In the genomic region with DNA sequence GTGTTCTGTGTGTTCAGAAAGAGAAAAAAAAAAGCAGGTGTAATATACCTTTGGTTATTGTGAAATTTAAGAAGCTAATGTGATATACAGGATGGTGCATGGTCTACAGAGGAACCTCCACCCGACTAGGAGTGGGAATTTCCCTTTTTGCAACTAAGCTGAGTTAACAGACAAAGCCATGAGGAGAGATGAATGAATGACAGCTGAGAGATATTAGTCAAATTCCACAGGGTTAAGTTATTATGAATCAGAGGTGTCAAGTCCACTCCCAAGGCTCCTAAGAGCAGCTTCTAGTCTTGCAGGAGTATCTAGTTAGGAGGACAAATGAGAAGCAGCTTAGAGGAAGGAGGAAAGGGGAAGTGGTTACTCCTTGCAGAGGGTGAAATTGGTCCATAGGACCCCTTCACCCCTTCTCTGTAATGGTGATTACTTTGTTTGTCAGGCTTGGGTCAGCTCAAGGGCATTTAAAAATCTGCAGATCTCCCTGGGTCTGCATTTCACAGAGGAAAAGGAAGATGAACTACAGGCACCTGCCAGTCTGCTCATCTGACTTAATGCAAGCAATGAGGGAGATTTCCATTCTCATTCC, we compare ENCODE assay signal across 1 mouse cellular context.
TF ChIP-seq lines count a peak whose summit lies in the region.

No protein-coding gene starts in this region.

TF ChIP-seq in CH12.LX, 34 proteins besides CTCF, POLR2A, EP300 and RAD21 (continued from another document):
- TF ChIP-seq NRF1 (IDR thresholded peaks at IDR 0.05; ENCODE audit: low read depth, low read length) (no peak), ZKSCAN1 (IDR thresholded peaks at IDR 0.05; ENCODE audit: borderline replicate concordance, low read depth, low read length) (no peak), ELF1 (IDR thresholded peaks at IDR 0.05; ENCODE audit: low read depth, low read length) (0 out of 2 replicates have a peak, but pooled peaks have one; percentile 14), MEF2A (IDR thresholded peaks at IDR 0.05; ENCODE audit: borderline replicate concordance, low read depth, low read length) (no peak), KAT2A (IDR thresholded peaks at IDR 0.05; ENCODE audit: insufficient replicate concordance, low read length) (no peak), BHLHE40 (IDR thresholded peaks at IDR 0.05; ENCODE audit: low read depth, low read length) (peak; percentile 38; the same call in 1 of the 2 replicates), CHD2 (IDR thresholded peaks at IDR 0.05; ENCODE audit: low read length) (0 out of 2 replicates have a peak, but pooled peaks have one; percentile 46), UBTF (IDR thresholded peaks at IDR 0.05; ENCODE audit: low read depth, low read length) (no peak), ZC3H11A (IDR thresholded peaks at IDR 0.05; ENCODE audit: low read depth, low read length) (no peak), MAZ (IDR thresholded peaks at IDR 0.05; ENCODE audit: low read depth, low read length) (no peak), JUN (IDR thresholded peaks at IDR 0.05; ENCODE audit: insufficient read depth, low read depth, low read length) (no peak), ZNF384 (IDR thresholded peaks at IDR 0.05; ENCODE audit: low read depth, low read length) (no peak), TBP (conservative IDR thresholded peaks at IDR 0.05; ENCODE audit: low read depth, low read length) (no peak)
